Comparison of ENCODE assay signal across 30 mouse cellular contexts in genomic region chr8:100072059-100072729, GRCm38 (mm10).
DNase-seq lines count a peak whose midpoint lies in the region; ATAC-seq and TF ChIP-seq lines count a peak whose summit lies in the region.
"Had no signal": no experiment of that assay in that cellular context is flagged by ENCODE, and none has a peak within 500 bp of the region (broad histone marks: within the 10 kb centered on the region; RNA-seq: fewer than 3 reads in every experiment).

No protein-coding gene starts in this region.

- WGBS in forebrain, embryonic 14.5 days, result 72% methylated on average over 5 of the region's 5 CpGs
- 87% methylated on average over 5 of the region's 5 CpGs for WGBS in forebrain, embryonic 12.5 days
- WGBS in heart, adult 2 months, result 71% methylated on average over 5 of the region's 5 CpGs

- H3K27ac ChIP-seq in forebrain, embryonic 14.5 days (ENCODE audit: low read depth, low read length), result no peak overlapping the region
- no peak overlapping the region for H3K27ac ChIP-seq in forebrain, embryonic 12.5 days
- no peak overlapping the region for H3K27ac ChIP-seq in heart, adult 2 months
- H3K27ac ChIP-seq: embryonic facial prominence, embryonic 10.5 days; embryonic facial prominence, embryonic 13.5 days; heart, embryonic 10.5 days; heart, embryonic 13.5 days; hindbrain, embryonic 14.5 days; hindbrain, postnatal 0 days had no signal

- ATAC-seq in forebrain, embryonic 14.5 days, result peak; percentile 46; the same call in 1 of the 2 replicates
- ATAC-seq in forebrain, embryonic 12.5 days (ENCODE audit: low FRiP score), result no peak
- ATAC-seq: hindbrain, postnatal 0 days; inflammation-experienced regulatory T-cells, adult 6 months; intestine, embryonic 16.5 days; Patski had no signal

- H3K4me3 ChIP-seq in forebrain, embryonic 14.5 days (ENCODE audit: low read depth, low read length), result no peak overlapping the region
- no peak overlapping the region for H3K4me3 ChIP-seq in forebrain, embryonic 12.5 days (replicated peaks)
- H3K4me3 ChIP-seq in heart, adult 2 months, result no peak overlapping the region
- H3K4me3 ChIP-seq: embryonic facial prominence, embryonic 10.5 days; embryonic facial prominence, embryonic 13.5 days; erythroblast, embryonic 14.5 days; heart, embryonic 10.5 days; heart, embryonic 13.5 days had no signal

- TF ChIP-seq CTCF in brain, embryonic 14.5 days (IDR thresholded peaks at IDR 0.05; ENCODE audit: borderline replicate concordance, extremely low read depth, insufficient read depth, insufficient read length), result no peak
- TF ChIP-seq CTCF in heart, adult 2 months (IDR thresholded peaks at IDR 0.05), result no peak

- no peak overlapping the region for H3K9ac ChIP-seq in forebrain, embryonic 14.5 days (ENCODE audit: low read length)
- H3K9ac ChIP-seq in forebrain, embryonic 12.5 days, result no peak overlapping the region
- no peak overlapping the region for H3K9ac ChIP-seq in heart, adult 2 months (ENCODE audit: low read depth, low read length)
- H3K9ac ChIP-seq: embryonic facial prominence, embryonic 13.5 days; heart, embryonic 13.5 days; hindbrain, embryonic 14.5 days had no signal

- TF ChIP-seq POLR2A in brain, embryonic 14.5 days (IDR thresholded peaks at IDR 0.05; ENCODE audit: borderline replicate concordance, extremely low read depth, insufficient read depth, insufficient read length, poor library complexity, severe bottlenecking), result no peak
- TF ChIP-seq POLR2A in heart, adult 2 months (IDR thresholded peaks at IDR 0.05; ENCODE audit: insufficient read depth, low read depth, low read length), result no peak

- H3K36me3 ChIP-seq in forebrain, embryonic 14.5 days (ENCODE audit: control insufficient read depth, insufficient read depth, low read length), result no peaks in the 10 kb centered on the region
- no peaks in the 10 kb centered on the region for H3K36me3 ChIP-seq in forebrain, embryonic 12.5 days (replicated peaks)
- no peaks in the 10 kb centered on the region for H3K36me3 ChIP-seq in heart, adult 2 months (ENCODE audit: control insufficient read depth, insufficient read depth, low read length)
- H3K36me3 ChIP-seq: embryonic facial prominence, embryonic 10.5 days; embryonic facial prominence, embryonic 13.5 days; G1E; heart, embryonic 10.5 days; heart, embryonic 13.5 days had no signal

- intact Hi-C loops in heart, adult 2 months (cut with DNase I), result no loop called here

- no peaks in the 10 kb centered on the region for H3K4me1 ChIP-seq in forebrain, embryonic 14.5 days (ENCODE audit: control insufficient read depth, insufficient read depth, low read length)
- H3K4me1 ChIP-seq in forebrain, embryonic 12.5 days, result no peaks in the 10 kb centered on the region
- no peaks in the 10 kb centered on the region for H3K4me1 ChIP-seq in heart, adult 2 months (ENCODE audit: control insufficient read depth, insufficient read depth, low read length)
- H3K4me1 ChIP-seq: embryonic facial prominence, embryonic 10.5 days; embryonic facial prominence, embryonic 13.5 days; heart, embryonic 10.5 days; heart, embryonic 13.5 days had no signal

- no peaks in the 10 kb centered on the region for H3K27me3 ChIP-seq in forebrain, embryonic 14.5 days (replicated peaks; ENCODE audit: control insufficient read depth, insufficient read depth, low read length)
- H3K27me3 ChIP-seq in forebrain, embryonic 12.5 days, result no peaks in the 10 kb centered on the region
- no peaks in the 10 kb centered on the region for H3K27me3 ChIP-seq in heart, adult 2 months (ENCODE audit: control insufficient read depth, insufficient read depth, low read length)
- H3K27me3 ChIP-seq: CH12.LX; embryonic facial prominence, embryonic 13.5 days; heart, embryonic 13.5 days; Patski had no signal

- H3K4me2 ChIP-seq in forebrain, embryonic 14.5 days (ENCODE audit: low read length), result no peak overlapping the region
- H3K4me2 ChIP-seq in forebrain, embryonic 12.5 days, result no peak overlapping the region
- H3K4me2 ChIP-seq: embryonic facial prominence, embryonic 13.5 days; heart, embryonic 13.5 days; hindbrain, embryonic 14.5 days had no signal

- DNase-seq in forebrain, embryonic 14.5 days (ENCODE audit: low spot score), result peak; percentile 64
- DNase-seq in layer of hippocampus, adult 18-20 months (ENCODE audit: low spot score in 2 of 2), result peak; percentile 3 to 34
- no peak for DNase-seq in layer of hippocampus, postnatal 25 days (ENCODE audit: extremely low spot score in 1 of 2, low spot score in 1 of 2)
- DNase-seq in brain, embryonic 14.5 days (ENCODE audit: low read depth), result peak; percentile 71
- DNase-seq in heart, adult 2 months, result no peak
- no peak for DNase-seq in liver
- DNase-seq: adrenal gland, postnatal 10 days; adrenal gland, postnatal 36 days; B cell, adult 2 months; cerebellum, adult 11-12 months; cerebellum, adult 8-10 months; cerebellum, postnatal 36 days; embryo, embryonic 11 days; gastrocnemius, postnatal 25 days; heart, adult 18-20 months; heart, postnatal 14 days; heart, postnatal 4 days had no signal

- H3K9me3 ChIP-seq in forebrain, embryonic 14.5 days (replicated peaks; ENCODE audit: control insufficient read depth, low read length), result no peaks in the 10 kb centered on the region
- H3K9me3 ChIP-seq in forebrain, embryonic 12.5 days, result no peaks in the 10 kb centered on the region
- H3K9me3 ChIP-seq: embryonic facial prominence, embryonic 10.5 days; embryonic facial prominence, embryonic 13.5 days; G1E; heart, embryonic 10.5 days; heart, embryonic 13.5 days had no signal

- TF ChIP-seq EP300 in heart, adult 2 months (IDR thresholded peaks at IDR 0.05; ENCODE audit: insufficient read depth, low read depth, low read length), result no peak

- no peaks in the 10 kb centered on the region for H3K79me2 ChIP-seq in heart, adult 2 months (replicated peaks; ENCODE audit: control insufficient read depth, insufficient read depth, low read length)

Comparison
In these comparisons a context has a peak if more than half of its experiments do, and no peak if none do; other contexts are left out.
1. DNase-seq: peak in forebrain, embryonic 14.5 days (single experiment), layer of hippocampus, adult 18-20 months (2 of 2) and brain, embryonic 14.5 days (single experiment); none in layer of hippocampus, postnatal 25 days (0 of 2), heart, adult 2 months (0 of 2) and liver (single experiment).